Mouse (Mus musculus) liver, adult 2 months (tissue): ENCODE measurements at regions not wholly inside any gene's neighbourhood (a gene's known extent, or its start where the extent isn't known, plus 50 kb on each side); places are given as distances from the start of the nearest gene placed in this dataset.
A peak's percentile ranks its signal among the peaks of the same experiment; 100 is the strongest.

Experiments used
- DNase-seq: peaks from one replicate; pipeline ENCODE4 v3.0.0-alpha.2; 2011; ENCODE audit warnings: low read depth, low spot score; ENCODE audit errors: extremely low read depth
- H3K27ac ChIP-seq: fragments of 200-500 bp; replicated peaks from 2 replicates; pipeline ENCODE4 v1.5.1; 2012; ENCODE audit warnings: low read depth, mild to moderate bottlenecking, control low read depth, inconsistent platforms, low read length; ENCODE audit not compliant: insufficient read depth
- H3K27me3 ChIP-seq: fragments of 200-500 bp; 2 replicates; pipeline ENCODE4 v1.6.1; 2012; ENCODE audit warnings: mild to moderate bottlenecking, moderate library complexity, low read length, inconsistent platforms; ENCODE audit not compliant: control insufficient read depth, insufficient read depth
- H3K36me3 ChIP-seq: fragments of 200-500 bp; 2 replicates; pipeline ENCODE4 v1.6.1; 2012; ENCODE audit warnings: low read length, inconsistent platforms; ENCODE audit not compliant: control insufficient read depth, insufficient read depth
- H3K4me1 ChIP-seq: fragments of 200-500 bp; 2 replicates; pipeline ENCODE4 v1.6.1; 2011; ENCODE audit warnings: low read length; ENCODE audit not compliant: control insufficient read depth, insufficient read depth
- H3K4me3 ChIP-seq: fragments of 200-500 bp; 2 replicates; pipeline ENCODE4 v1.5.1; 2011; ENCODE audit warnings: low read depth, mild to moderate bottlenecking, control low read depth, low read length, moderate library complexity; ENCODE audit not compliant: insufficient read depth
- H3K79me2 ChIP-seq: fragments of 200-500 bp; 2 replicates; pipeline ENCODE4 v1.6.1; 2012; ENCODE audit warnings: inconsistent platforms, mild to moderate bottlenecking, low read length, moderate library complexity; ENCODE audit not compliant: control insufficient read depth, insufficient read depth
- H3K9ac ChIP-seq: fragments of 200-500 bp; 2 replicates; pipeline ENCODE4 v1.6.1; 2012; ENCODE audit warnings: low read depth, mild to moderate bottlenecking, control low read depth, inconsistent platforms, low read length
- CTCF ChIP-seq: fragments of 200-500 bp; IDR thresholded peaks from 2 replicates; pipeline ENCODE4 v1.5.1; 2011; ENCODE audit warnings: low read depth, low read length, control low read depth
- POLR2A ChIP-seq: fragments of 200-500 bp; IDR thresholded peaks from 2 replicates; pipeline ENCODE4 v1.6.1; 2011; ENCODE audit warnings: low read length, control low read depth; ENCODE audit not compliant: insufficient read depth; ENCODE audit errors: extremely low read depth
- WGBS: fragments of 180-500 bp; shearing (Covaris S2); methylation state at CpG from one replicate; pipeline ENCODE4 v1.1.7; 2018; 5-methylcytosine and 5-hydroxymethylcytosine counted together

DNA sequence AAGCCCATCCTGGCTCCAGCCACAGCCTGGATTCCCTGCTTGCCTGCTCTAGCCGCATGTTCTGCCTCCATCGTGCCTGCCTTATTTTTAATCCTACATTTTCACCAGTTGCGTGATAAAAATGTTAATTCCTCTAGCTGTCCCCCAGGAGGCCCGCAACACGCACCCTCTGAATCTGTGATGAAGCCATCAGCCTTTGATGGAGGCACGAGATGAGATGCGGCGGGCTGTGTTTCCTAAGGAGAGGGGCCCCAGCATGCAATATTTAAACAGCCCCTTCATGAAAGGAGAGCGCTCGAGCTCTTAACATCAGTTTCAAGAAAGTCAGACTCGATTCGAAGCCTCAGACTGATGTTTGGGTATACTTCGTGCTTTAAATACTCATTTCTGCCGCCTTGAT is 76.3 kb downstream of the Nptx2 start:
- Histone ChIP-seq H3K9ac (no peak overlapping the region), H3K79me2 (no peaks in the 10 kb centered on the region), H3K4me3 (no peak overlapping the region), H3K36me3 (no peaks in the 10 kb centered on the region), H3K4me1 (no peaks in the 10 kb centered on the region), H3K27me3 (no peaks in the 10 kb centered on the region), H3K27ac (no peak overlapping the region)
- DNase-seq: no peak
- no peak for TF ChIP-seq CTCF
- TF ChIP-seq POLR2A: no peak
- WGBS: 94% methylated on average over 14 of the region's 14 CpGs

DNA sequence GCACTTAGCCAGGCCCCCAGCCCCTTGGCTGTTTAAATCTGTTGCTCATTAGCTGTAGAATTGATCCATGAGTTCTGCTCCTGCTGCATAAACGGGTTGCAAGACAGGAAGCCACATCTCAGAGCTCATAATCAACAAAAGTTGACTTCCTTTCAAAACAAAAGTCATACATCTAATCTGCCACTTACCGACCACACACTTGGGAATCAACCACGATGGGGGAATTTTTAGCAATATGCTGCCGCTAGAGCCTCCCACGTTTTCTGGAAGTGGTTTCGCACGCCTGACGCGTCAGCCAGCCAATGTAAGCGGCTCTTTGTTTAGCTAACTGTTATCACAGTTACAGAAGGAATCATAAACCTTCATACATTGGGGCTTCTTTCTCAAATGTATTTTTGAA is 77.7 kb downstream of the Nptx2 start:
- H3K9ac ChIP-seq: no peak overlapping the region
- 62% methylated on average over 10 of the region's 10 CpGs for WGBS
- H3K27ac ChIP-seq: no peak overlapping the region
- H3K27me3 ChIP-seq: no peaks in the 10 kb centered on the region
- no peak for DNase-seq
- TF ChIP-seq POLR2A: no peak
- no peak for TF ChIP-seq CTCF
- no peaks in the 10 kb centered on the region for H3K79me2 ChIP-seq
- H3K4me1 ChIP-seq: no peaks in the 10 kb centered on the region
- H3K4me3 ChIP-seq: no peak overlapping the region
- no peaks in the 10 kb centered on the region for H3K36me3 ChIP-seq

DNA sequence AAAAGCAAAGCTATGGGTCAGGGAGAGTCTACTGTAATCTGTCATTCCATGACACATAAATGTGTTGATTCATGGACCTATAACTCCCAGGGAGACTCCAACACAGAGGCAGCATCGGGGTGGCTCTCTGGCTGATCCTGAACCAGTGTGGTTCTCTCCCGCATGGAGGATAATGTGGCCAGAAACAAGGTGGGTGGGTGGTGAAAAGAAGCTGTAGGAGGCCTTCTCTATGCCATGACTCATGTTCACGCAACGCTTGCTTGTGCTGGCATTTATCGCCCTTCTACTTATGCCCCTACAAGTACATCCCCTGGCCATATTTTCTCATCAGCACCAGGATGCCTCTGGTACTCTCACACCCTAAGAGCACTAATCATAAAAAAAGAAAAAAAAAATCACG is 86.6 kb downstream of the Nptx2 start:
- H3K4me3 ChIP-seq: no peak overlapping the region
- no peak for DNase-seq
- H3K9ac ChIP-seq: no peak overlapping the region
- no peaks in the 10 kb centered on the region for H3K27me3 ChIP-seq
- 86% methylated on average over 6 of the region's 6 CpGs for WGBS
- no peaks in the 10 kb centered on the region for H3K79me2 ChIP-seq
- no peaks in the 10 kb centered on the region for H3K4me1 ChIP-seq
- no peaks in the 10 kb centered on the region for H3K36me3 ChIP-seq
- TF ChIP-seq POLR2A: no peak
- no peak for TF ChIP-seq CTCF
- no peak overlapping the region for H3K27ac ChIP-seq

DNA sequence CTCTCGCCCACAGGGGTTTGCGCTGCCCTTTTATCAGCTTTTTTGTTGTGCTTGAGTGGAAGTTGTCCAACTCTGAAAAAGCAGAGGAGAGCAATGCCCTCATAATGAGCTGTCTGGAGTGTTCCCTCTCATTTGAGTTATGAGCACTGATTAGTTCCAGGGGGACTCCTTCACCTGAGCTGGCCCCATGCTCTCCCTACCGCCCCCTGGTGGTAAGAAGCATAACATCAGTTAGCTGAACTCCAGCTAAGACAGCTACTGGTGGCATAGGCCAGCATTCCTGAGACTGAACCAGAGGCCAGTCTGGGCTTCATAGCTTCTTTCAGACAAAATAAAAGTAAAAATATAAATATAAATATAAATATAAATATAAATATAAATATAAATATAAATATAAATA is 92.9 kb downstream of the Nptx2 start:
- WGBS: 63% methylated on average over 3 of the region's 3 CpGs
- no peak for TF ChIP-seq POLR2A
- TF ChIP-seq CTCF: peak; percentile 74
- no peak overlapping the region for H3K27ac ChIP-seq
- H3K27me3 ChIP-seq: no peaks in the 10 kb centered on the region
- peak; percentile 4 for DNase-seq
- no peak overlapping the region for H3K4me3 ChIP-seq
- no peaks in the 10 kb centered on the region for H3K36me3 ChIP-seq
- H3K4me1 ChIP-seq: no peaks in the 10 kb centered on the region
- no peak overlapping the region for H3K9ac ChIP-seq
- H3K79me2 ChIP-seq: no peaks in the 10 kb centered on the region

DNA sequence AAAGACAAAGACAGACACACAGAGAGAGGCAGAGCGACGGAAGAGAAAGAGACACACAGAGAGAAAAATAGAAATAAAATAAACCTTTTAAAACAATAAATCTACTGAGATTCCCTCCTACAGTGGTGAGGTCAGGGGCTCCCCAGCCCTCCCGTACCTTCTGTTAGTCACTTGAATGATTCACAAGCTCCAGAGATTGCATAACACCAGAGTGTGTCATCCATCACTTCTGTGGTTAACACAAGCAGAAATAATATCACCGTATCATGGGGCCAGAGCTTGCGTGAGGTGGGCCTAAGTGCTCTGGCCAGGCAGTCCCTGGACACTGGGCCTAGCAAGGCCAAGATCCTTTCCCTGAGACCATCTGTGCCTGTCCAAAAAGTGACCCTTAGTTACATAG is 93.9 kb downstream of the Nptx2 start:
- Histone ChIP-seq H3K79me2 (no peaks in the 10 kb centered on the region), H3K27ac (no peak overlapping the region), H3K4me3 (no peak overlapping the region), H3K9ac (no peak overlapping the region), H3K36me3 (no peaks in the 10 kb centered on the region), H3K4me1 (no peaks in the 10 kb centered on the region), H3K27me3 (no peaks in the 10 kb centered on the region)
- TF ChIP-seq POLR2A: no peak
- no peak for TF ChIP-seq CTCF
- DNase-seq: no peak
- WGBS: 94% methylated on average over 5 of the region's 5 CpGs

DNA sequence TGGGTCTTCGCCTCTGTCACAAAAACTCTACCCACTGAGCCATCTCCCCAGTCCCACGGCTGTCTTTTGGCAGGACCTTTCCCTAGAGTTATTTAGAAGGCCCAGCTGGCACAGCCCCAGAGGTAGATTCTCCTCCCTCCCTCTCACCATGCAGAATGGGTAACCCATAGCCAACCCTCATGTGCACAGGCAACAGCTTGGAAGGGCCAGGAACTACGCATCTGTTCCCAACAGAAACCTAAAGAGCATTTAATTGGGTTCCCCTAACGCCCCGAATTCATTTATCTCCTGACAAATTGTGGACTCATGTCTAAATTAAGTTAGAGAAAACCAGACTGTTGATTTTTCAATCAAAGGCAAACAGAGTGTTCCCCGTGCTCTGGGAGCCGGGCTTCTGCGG is 97.1 kb downstream of the Nptx2 start:
- H3K36me3 ChIP-seq: no peaks in the 10 kb centered on the region
- H3K27me3 ChIP-seq: no peaks in the 10 kb centered on the region
- no peak overlapping the region for H3K27ac ChIP-seq
- DNase-seq: no peak
- H3K4me3 ChIP-seq: no peak overlapping the region
- H3K9ac ChIP-seq: no peak overlapping the region
- H3K79me2 ChIP-seq: no peaks in the 10 kb centered on the region
- WGBS: 64% methylated on average over 8 of the region's 8 CpGs
- H3K4me1 ChIP-seq: no peaks in the 10 kb centered on the region
- TF ChIP-seq CTCF (no peak), POLR2A (no peak)
